Mouse (Mus musculus) T-helper 2 cell (primary cell): ENCODE results near the gene Urad.

Experiments used
- in situ Hi-C: fragments of 300-600 bp; cut with MboI, MseI; formaldehyde crosslinking; loops from one replicate; pipeline ENCODE4 v1.15.1; 2025; ENCODE audit warnings: high pct_unique_total_duplicates

Gene Urad

DNA sequence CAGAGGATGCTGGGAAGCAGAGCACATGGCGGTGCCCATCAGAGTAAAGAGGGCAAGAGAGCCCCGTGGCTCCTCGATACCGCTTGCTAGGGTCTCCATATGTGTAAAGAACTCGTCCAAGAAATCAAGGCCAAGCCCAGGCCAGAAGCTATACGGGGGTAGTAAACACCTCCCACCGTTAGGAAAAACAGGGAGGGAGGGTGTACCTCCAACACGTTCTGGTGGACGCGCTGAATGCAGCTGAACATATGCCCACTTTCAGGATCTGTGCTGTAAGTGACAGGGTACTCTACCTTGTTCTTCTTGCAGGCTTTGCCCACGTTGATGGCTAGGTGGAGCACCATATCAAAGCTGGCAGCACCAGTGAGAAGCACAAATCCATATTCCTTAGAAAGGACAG, 3.7 kb upstream of the Urad start:
- in situ Hi-C loops, result loop anchor here (10.0 kb wide), 1 partner anchor 411 kb away; no protein-coding TSS in a partner anchor

DNA sequence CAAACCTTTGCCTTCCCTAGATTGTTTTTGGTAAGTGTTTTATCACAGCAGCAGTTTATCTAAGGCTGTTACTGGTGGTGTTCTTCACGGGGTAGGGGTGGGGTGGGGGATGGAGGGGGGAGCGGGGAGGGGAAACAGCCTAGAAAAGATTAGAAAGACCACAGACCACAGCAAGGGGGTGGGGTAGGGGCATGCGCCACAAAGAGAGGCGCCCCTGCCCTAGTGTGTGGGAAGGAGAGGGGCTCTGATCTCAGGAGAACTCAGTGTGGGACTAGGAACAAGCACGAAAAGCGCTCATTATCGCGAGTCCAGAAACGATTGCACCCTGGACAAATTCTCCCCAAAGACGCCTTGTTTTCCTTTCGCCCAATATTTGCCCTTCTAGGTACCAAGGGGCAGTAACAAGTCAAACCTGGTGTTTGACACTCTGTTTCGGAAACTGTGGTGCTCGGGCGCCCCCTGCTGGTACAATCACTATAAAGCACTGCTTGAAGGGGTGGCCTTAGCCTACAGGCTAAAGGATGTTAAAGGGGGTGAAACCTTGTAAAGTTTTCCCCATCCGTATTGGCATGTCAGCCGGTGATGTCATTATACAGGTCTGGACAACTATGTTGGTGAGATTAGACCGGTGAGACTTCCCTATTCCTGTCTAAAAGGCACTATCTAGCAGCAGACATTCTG, 1.1 kb upstream of the Urad start:
- in situ Hi-C loops, result loop anchor here (5.0 to 10.0 kb wide), 2 partner anchors 386 to 409 kb away; no protein-coding TSS in a partner anchor

DNA sequence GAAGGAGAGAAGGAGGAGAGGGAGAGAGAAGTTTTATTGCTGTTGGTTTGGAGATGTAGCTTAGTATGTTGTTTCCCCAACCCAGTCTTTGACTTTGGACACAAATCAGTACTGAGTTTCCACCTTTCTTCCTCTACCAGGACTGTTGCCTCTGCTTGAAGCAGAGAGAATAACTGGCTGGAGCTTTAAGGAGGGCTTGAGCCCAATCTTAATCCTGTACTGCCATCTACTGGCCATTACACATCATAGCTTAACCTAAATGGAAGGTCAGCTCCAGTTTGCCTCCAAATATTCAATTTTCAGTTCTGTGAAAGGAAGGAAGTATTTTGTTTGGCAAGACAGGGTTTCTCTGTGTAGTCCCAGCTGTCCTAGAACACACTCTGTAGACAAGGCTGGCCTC, 2.6 kb downstream of the Urad start:
- in situ Hi-C loops, result loop anchor here (5.0 to 10.0 kb wide), 2 partner anchors 382 to 405 kb away; no protein-coding TSS in a partner anchor

DNA sequence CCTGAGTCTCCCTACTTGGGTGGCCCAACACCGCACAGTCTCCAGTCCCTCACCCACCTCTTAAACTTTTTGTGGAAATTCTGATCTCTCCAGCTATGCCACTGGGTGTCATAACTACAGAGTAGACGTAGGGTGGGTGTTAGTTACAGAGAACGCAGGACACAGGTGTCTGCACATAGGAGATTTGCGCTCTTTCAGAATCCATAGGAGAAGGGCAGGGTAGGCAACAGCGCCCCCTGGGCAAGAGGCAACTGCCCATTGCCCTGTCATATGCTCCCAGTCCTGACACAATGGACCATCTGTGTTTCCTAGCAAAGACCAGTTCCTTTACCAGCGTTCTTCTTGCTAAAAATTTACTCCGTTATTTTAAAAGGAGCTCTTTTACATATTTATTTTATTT, 4.2 kb downstream of the Urad start:
- in situ Hi-C loops, result no loop called here

DNA sequence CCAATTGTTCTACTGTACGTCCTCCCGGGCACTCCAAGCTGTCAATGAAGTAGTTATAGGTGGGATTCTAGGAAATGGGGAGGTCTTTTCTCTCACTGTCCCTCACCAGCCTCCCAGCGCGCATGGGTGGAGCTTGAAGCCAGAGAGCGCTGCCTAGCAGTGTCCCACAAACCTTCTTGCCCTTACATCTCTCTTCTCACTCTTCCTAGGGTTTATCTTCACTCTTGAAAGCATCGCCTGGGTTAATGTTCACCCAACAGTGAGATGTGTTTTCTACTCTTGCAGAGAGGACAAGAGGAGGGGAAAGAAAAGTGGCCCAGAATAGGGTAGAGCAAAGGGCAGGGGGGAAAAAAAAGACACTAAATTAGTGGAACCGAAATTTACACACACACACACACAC, 4.9 kb downstream of the Urad start:
- in situ Hi-C loops, result no loop called here

DNA sequence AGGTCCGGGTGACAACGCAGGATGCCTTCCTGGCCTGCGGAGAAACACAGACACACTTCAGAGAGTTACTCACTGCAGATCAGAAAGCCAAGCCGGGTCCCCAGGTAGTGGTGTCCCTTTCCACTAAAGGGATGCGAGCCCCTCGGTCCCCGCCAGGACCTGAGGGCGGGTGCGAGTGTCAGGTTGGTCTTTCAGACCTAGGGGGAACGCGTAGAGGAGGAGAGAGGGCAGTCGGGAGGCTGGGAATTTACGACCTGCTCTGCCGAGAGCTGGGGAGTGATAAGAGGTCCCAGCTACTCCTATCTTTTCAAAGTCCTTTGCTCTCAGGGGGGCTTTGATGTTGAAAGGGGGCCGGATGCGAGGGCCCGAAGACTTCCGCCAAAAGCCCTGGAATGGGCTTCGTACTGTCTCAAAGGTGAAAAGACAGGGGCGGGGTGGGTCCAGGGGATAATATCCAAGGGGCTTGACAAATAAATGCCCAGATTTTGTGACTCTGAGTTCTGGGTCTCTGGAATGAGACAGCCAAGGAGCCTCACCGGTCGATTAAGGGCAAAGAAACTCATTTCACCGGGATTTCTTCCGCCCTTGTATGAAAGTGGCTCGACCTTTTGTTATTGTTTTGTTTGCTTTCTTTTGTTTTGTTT, 6.7 kb downstream of the Urad start:
- in situ Hi-C loops, result no loop called here

DNA sequence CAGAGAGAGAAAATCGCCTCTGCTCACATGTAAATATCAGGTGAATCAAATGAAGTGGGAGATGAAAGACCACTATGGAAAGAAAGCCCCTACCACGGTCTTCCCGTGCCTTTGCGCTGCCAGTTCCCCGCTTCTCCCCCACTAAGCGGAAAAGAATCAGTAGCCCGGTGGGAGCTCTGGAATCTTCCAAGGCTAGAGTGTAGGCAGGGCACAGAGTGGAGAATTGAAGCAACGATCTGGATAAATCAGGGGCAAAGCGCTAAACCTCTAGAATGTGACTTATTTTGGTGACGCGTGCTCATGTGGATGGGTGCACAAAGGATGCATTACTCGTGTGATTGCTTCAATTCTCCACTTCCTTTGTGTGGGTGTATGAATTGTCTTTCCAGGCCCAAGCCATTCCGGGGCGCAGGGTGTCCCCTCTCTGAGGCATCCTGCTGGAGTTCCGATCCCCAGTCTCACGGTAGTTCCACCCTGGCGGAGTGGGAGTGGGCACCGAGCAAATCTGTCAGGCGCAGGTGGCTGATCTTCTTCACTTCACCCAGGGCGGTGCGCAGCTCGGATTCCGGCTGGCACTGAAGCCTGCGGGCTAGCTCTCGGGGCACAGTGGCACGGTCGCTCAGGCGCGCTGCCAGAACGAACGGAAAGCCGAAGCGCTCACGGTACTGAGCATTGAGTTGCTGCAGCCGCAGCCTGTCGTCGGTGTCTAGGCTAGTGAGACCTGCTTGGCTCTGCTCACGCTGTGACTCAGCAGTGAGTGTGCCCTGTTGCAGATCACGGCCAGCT, 7.4 kb downstream of the Urad start:
- in situ Hi-C loops, result no loop called here

DNA sequence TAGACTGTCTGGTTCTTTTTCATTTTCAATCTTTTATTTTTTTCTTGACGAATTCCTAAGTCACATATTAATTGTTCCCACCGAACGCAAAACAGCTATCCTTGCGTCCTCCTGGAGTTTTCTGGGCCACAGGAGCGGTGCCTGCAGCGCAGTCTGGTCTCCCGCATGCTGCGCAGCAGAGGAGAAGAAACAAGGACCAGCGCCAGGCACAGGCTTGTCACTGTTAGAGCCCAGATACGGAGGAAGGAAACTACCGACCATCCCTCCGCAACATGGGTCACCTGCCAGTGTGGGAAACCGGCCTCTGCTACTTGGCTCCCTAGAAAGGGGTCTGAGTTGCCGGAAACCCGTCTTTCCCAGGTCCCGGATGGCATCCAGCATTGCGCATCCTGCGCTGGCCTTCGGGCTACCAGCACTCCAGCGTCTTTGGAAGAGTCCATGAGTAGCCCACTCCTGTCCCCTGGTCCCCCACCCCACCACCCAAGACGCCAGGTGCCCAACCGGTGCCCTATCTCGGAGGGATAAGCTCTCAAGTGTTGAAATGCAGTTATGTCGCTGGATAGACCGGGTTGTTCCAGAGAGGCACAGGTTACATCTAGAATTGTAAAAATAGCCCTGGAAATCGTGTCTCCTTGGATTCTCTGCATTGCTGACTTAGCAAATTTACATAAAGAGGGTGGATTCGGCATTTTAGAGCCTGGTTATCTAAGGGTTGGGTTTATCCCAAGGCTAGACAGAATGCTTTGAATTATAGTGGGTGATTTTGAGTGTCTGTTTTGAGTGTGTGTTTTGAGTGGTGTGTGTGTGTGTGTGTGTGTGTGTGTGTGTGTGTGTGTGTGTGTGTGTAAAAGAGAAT, 9.2 kb downstream of the Urad start:
- in situ Hi-C loops, result no loop called here

DNA sequence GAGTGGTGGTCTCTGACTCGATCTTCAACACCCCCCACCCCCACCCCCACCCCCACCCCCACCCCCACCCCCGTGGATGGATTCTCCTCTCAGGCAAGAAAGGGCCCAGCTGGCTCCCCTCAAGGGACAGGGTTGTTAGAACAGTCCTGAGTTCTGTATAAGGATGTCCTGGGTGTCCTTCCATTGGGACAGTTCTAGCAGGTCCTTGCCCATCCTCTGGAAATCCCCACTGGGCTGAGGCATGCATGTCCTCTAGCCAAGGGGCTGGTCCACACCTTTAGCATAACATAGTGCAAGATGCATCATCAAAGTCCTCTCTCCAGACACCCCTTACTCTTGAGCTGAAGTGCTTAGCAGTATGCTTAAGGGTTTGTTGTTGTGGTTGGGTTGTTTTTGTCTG, 12.5 kb downstream of the Urad start:
- in situ Hi-C loops, result loop anchor here (10.0 kb wide), 1 partner anchor 605 kb away; no protein-coding TSS in a partner anchor

DNA sequence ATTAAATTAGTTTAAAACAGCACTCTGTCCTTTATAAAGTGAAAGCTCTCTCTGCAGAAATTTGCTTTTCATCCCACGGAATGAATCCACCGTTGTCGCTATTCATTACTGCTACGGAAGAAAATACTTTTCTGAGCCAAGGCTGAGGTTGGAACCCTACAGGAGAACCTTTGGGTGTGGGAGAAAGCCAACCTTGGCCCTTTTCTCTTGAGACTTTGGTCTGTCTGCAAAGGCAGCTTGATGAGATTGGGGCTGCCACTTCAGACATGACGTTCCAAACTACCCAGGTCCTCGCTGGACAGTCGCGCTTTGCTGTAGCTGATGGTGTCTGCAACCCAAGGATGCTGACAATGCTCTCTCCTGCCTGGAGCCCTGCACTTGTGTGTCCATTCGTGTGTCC, 13.8 kb downstream of the Urad start:
- in situ Hi-C loops, result loop anchor here (10.0 kb wide), 1 partner anchor 604 kb away; no protein-coding TSS in a partner anchor

DNA sequence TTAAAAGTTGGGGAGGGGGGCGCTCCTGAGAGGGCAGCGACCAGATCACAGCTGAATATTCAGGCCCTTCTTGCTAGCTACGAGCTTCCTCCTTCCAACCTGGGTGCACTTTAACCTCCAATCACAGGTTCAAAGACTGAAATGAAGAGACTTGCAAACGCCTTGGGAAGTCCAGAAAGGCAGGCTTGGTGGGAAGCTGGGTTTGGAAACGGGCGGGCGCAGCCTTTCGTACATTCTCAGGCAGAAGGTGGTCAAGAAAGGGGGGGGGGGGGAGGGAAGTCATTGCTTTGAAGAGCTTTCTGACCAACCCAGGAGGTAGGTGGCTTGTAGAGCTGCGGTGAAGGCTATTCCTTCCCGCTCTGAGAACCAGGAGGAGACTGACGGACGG, 14.8 kb downstream of the Urad start:
- in situ Hi-C loops, result loop anchor here (10.0 kb wide), 1 partner anchor 603 kb away; no protein-coding TSS in a partner anchor

DNA sequence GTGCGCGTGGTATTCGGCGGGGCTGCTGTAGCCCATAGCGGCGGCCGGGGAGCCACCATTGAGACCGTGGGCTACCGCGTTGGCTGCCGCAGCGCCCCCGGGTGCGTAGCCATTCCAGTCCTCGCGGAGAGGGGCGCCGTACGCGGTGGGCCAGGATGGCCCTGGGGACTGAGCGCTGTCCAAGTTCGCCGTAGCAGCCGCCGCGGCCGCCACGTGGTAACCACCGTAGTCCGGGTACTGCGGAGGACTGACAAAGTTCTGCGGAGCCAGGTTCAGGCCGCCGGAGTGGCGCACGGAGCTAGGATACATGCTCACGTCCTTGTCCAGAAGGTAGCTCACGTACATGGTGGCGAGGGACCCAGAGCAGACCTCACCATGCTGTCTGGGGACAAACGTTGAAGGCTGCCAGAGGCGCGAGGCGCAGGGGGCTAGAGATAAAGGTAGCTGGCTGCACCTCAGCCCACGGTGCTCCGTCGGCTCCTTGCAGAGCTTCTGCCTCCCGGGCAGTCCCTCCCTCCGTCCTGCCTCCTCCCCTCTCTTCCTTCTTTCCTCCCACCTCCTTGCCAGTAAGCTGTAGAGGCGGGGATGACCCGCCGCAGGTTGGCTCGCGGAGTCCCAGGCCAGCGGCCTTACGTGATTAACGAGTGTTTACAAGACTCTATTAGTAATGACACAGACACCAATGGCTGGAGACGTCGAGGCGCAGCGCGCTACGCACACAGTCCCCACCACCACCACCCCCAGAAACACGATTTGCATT, 15.4 kb downstream of the Urad start, which contains the start of gene Cdx2:
TSS of gene Cdx2 (minus strand) at position 633 of the 760 bp plus-strand sequence.
- in situ Hi-C loops, result loop anchor here (10.0 kb wide), 1 partner anchor 602 kb away; no protein-coding TSS in a partner anchor

DNA sequence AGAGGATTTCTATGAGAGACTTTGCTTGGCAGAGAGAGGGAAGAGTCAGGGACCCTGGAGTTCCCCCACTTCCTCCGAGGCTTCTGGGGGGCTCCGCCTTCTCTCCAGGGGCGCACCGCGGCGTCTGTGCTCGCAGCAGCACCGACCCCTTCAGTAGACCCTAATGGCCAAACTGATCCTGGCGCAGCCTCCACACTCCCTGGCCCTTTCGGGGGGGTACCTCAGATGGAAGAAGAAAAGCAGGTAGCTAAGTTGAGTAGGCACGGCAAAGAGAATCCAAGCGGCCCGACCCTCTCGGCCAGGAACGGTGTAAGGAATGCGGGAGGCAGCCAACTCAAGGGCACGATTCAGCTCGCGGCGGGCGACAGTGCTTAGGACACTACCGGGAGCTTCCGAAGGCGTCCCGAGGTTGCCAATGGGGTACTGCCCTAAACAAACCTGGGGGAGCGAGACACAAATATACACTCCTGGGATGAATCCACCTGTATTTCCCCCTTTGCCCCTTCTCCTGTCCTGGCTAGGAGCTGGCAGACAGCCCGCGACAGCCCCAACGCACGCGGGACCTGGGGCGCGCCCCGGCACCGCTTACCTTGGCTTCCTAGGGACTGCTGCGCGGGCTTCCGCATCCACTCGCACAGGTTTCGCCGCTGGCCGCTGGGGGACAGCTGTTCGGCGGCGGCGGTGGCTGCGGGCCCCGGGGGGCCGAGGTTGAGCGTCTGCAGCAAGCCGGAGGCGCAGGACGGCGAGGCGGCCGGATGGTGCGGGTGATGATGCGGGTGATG, 16.2 kb downstream of the Urad start:
- in situ Hi-C loops, result loop anchor here (10.0 kb wide), 1 partner anchor 601 kb away; no protein-coding TSS in a partner anchor

DNA sequence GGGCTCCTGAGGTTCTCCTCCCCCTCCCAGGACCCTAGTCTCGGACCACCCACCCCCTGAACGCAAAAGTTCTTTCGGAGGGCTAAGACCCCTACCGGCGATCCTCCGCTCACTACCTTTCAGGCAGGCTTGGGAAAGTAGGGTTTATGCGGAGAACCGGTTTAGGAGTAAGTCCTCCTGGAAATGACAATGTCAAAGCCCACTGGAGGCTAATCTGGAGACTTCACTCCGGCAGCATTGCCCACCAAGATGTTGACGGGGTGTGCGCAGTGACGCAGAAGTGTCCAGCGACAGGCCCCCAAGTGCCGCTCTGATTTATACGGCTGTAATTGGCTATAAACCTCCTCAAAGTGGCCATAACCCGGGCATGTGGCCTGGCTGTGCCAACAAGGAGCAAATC, 17.1 kb downstream of the Urad start:
- in situ Hi-C loops, result loop anchor here (10.0 kb wide), 1 partner anchor 600 kb away; no protein-coding TSS in a partner anchor

DNA sequence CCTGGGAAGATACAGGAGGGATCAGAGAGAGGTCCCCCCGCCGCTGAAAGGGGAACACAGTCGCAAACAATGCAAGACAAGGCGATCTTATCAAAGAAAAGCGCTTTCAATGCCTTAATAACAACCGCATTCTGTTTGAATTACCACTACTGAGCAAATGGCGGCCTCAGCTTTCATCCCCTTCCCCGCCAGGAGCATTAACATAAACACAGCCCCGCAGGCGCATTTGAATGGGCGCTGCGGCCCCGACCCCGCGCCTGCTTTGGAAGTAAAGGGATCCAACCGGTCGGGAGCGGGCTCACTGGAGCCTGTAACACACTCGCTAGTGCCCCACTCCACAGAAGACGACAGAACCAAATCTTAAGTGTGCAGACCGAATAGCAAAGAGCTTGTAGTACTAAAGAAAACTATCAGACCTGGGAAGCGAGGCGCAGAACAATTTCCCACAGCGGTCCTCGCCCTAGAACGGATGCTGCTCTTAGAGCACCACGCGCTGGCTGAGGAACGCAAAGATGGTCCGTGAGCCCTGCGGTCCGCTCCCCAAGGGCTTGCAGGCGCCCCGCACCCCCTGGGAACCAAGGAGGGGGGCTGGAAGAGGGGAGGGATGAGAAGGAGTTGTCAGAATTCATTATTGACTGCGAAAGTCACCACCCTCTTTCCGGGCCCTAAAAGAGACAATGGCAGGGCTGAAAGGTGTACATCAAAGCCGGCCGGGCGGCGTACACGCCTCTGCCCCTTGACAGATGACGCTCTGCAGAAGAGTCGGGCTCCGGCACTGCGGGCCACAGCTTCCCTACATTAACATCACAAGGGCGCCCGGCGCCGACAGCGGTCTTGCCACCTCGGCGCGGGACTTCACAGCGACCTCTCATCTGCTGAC, 17.7 kb downstream of the Urad start:
- in situ Hi-C loops, result loop anchor here (10.0 kb wide), 1 partner anchor 600 kb away; no protein-coding TSS in a partner anchor

DNA sequence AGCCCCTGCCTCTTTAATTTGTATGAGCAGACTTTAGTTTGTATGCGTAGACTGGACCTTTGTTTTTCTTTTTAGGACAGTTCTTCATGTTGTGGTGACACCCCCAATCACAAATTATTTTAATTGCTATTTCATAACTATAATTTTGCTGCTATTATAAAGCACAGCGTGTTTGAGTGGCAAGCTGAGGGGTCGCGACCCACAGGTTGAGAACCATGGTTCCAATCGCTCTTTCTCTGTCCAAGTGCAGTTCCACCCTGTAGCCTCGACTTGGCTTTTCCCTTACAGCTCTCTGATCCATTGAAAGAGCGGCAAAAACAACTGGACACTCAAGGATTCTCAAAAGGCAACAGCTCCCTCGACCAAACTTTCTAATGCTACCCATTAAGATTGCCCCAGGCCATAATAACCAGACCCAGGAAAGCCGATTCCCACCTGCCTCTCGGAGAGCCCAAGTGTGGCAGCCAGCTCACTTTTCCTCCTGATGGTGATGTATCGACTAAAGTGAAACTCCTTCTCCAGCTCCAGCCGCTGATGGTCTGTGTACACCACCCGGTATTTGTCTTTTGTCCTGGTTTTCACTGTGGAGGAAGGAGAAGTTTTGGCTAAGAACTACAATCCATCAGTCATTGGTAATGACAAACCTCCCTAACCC, 19.4 kb downstream of the Urad start:
- in situ Hi-C loops, result loop anchor here (10.0 kb wide), 1 partner anchor 598 kb away; no protein-coding TSS in a partner anchor

DNA sequence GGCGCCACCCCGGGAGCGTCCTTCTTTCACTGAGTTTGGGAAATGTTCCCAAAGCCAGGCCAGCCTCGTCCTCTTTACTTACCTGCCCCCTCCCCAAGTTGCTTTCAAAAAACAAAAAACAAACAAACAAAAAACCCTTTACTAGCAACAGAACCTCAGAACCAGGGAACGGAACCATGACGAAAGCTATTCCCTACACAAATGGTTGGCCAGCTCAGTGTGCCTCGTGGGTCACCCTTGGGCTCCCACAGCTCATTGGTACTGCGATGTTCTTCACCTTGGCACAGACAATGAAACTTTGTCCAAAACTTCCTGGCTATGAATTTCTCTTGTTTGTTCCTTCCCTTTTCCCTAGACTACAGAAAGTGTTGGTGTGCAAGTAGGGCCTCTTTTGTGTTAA, 20.1 kb downstream of the Urad start:
- in situ Hi-C loops, result loop anchor here (10.0 kb wide), 1 partner anchor 597 kb away; no protein-coding TSS in a partner anchor

DNA sequence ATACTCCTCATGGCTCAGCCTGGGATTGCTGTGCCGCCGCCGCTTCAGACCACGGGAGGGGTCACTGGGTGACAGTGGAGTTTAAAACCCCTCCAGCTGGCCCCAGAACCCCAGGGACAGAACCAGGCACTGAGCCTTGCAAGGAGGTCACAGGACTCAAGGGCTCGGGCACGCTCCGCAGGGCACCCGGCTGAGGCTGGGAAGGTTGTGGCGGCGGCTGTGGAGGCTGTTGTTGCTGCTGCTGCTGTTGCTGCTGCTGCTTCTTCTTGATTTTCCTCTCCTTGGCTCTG, 20.5 kb downstream of the Urad start:
- in situ Hi-C loops, result loop anchor here (10.0 kb wide), 1 partner anchor 597 kb away; no protein-coding TSS in a partner anchor
